Mouse (Mus musculus) heart, postnatal 36 days (tissue): ENCODE measurements around the gene Haus6. TPM values are rescaled to one million over a fixed set of nuclear protein-coding genes. Genes with fewer than 3 reads are reported as not detected.
A peak's percentile ranks its signal among the peaks of the same experiment; 100 is the strongest.
"Not testable (repeated sequence)": the region's sequence is repeated elsewhere in the genome, so short reads cannot be mapped to it uniquely, and the experiment has no call there.

Experiments
- DNase-seq, 2 experiments: peaks; one replicate each; pipeline ENCODE4 v3.0.0; 2021 to 2022
- intact Hi-C: fragments of 180-260 bp; cut with DNase I; formaldehyde crosslinking; loops from one replicate; pipeline ENCODE4 v1.15.1; 2025
- total RNA-seq, 2 experiments: library from RNA; stranded (reverse); gene quantifications; 2 replicates each; pipeline ENCODE4 v1.2.3; 2021

The Haus6 gene
- 1 to 10 TPM; 3.9 to 8.1 TPM for total RNA-seq

- intact Hi-C loops: loop anchor here (2.0 to 10.0 kb wide), 5 partner anchors 37 to 1727 kb away; partner anchors contain the start of genes Cntln, Rps6 and Rraga
- peak; percentile 86 to 89 for DNase-seq
Measured at GRCm38 (mm10) chr4:86611524-86612288, at the start of gene Haus6. Haus6 (minus strand) TSS chr4:86612055.

- intact Hi-C loops: no loop called here
- peak in 1 of 2 experiments; percentile 50 for DNase-seq
Measured at GRCm38 (mm10) chr4:86657176-86657575, 45.3 kb upstream of the Haus6 start.

GRCm38 (mm10) chr4:86656410-86656809 lies 44.6 kb upstream of the Haus6 start:
- DNase-seq: not testable (repeated sequence)
- intact Hi-C loops: loop anchor here (1.0 kb wide), 1 partner anchor 28 kb away; no protein-coding TSS in a partner anchor

- intact Hi-C loops: loop anchor here (1.0 to 5.0 kb wide), 3 partner anchors 40 to 95 kb away; partner anchors contain the start of genes Dennd4c and Haus6
- DNase-seq: peak in 1 of 2 experiments; percentile 49
Measured at GRCm38 (mm10) chr4:86651686-86652384, 40.0 kb upstream of the Haus6 start.

- intact Hi-C loops, DNase-seq: not testable (repeated sequence)
Measured at GRCm38 (mm10) chr4:86648394-86648793, 36.5 kb upstream of the Haus6 start.

- intact Hi-C loops: not testable (repeated sequence)
Measured at GRCm38 (mm10) chr4:86637561-86637960, 25.7 kb upstream of the Haus6 start.

GRCm38 (mm10) chr4:86634873-86635272 lies 23.0 kb upstream of the Haus6 start:
- intact Hi-C loops, DNase-seq: not testable (repeated sequence)

More at GRCm38 (mm10) chr4:86637561-86637960, 25.7 kb upstream of the Haus6 start:
- not testable (repeated sequence) for DNase-seq

GRCm38 (mm10) chr4:86634312-86634711 lies 22.5 kb upstream of the Haus6 start:
- intact Hi-C loops, DNase-seq: not testable (repeated sequence)

GRCm38 (mm10) chr4:86632556-86632955 lies 20.7 kb upstream of the Haus6 start:
- intact Hi-C loops, DNase-seq: not testable (repeated sequence)

GRCm38 (mm10) chr4:86631831-86632230 lies 20.0 kb upstream of the Haus6 start:
- intact Hi-C loops: no loop called here
- DNase-seq: no peak

- DNase-seq, intact Hi-C loops: not testable (repeated sequence)
Measured at GRCm38 (mm10) chr4:86626496-86626895, 14.6 kb upstream of the Haus6 start.

- intact Hi-C loops: no loop called here
- no peak for DNase-seq
Measured at GRCm38 (mm10) chr4:86625463-86625862, 13.6 kb upstream of the Haus6 start.

- DNase-seq: not testable (repeated sequence)
- intact Hi-C loops: loop anchor here (2.0 kb wide), 1 partner anchor 74 kb away; no protein-coding TSS in a partner anchor
Measured at GRCm38 (mm10) chr4:86622532-86622931, 10.7 kb upstream of the Haus6 start.

GRCm38 (mm10) chr4:86622116-86622515 lies 10.3 kb upstream of the Haus6 start:
- DNase-seq: no peak
- intact Hi-C loops: loop anchor here (2.0 kb wide), 1 partner anchor 75 kb away; no protein-coding TSS in a partner anchor

- no peak for DNase-seq
- intact Hi-C loops: no loop called here
Measured at GRCm38 (mm10) chr4:86620506-86620905, 8.7 kb upstream of the Haus6 start.

GRCm38 (mm10) chr4:86612289-86612620 lies 400 bp upstream of the Haus6 start:
- no peak for DNase-seq
- intact Hi-C loops: loop anchor here (2.0 to 10.0 kb wide), 4 partner anchors 40 to 1727 kb away; partner anchors contain the start of genes Cntln and Rps6

GRCm38 (mm10) chr4:86591304-86591703 lies 20.6 kb downstream of the Haus6 start:
- DNase-seq: no peak
- intact Hi-C loops: no loop called here

GRCm38 (mm10) chr4:86588236-86588635 lies 23.6 kb downstream of the Haus6 start:
- intact Hi-C loops: no loop called here
- no peak for DNase-seq

- DNase-seq: no peak
- intact Hi-C loops: no loop called here
Measured at GRCm38 (mm10) chr4:86580591-86580990, 31.3 kb downstream of the Haus6 start.

- DNase-seq: no peak
- intact Hi-C loops: no loop called here
Measured at GRCm38 (mm10) chr4:86580056-86580455, 31.8 kb downstream of the Haus6 start.

GRCm38 (mm10) chr4:86576630-86577225 lies 35.1 kb downstream of the Haus6 start:
- no peak for DNase-seq
- intact Hi-C loops: loop anchor here (5.0 to 10.0 kb wide), 2 partner anchors 171 to 278 kb away; partner anchors contain the start of genes Dennd4c and Rps6
